Mouse (Mus musculus) heart, embryonic 10.5 days (tissue): ENCODE data around the gene Them7. TPM values are rescaled to one million over a fixed set of nuclear protein-coding genes. Genes with fewer than 3 reads are reported as not detected.

Source experiments
- DNase-seq: peaks from one replicate; pipeline ENCODE4 v3.0.0-alpha.2; 2017; ENCODE audit warnings: low spot score
- H3K27ac ChIP-seq: fragments of 300-500 bp; sonication (generic); 2 replicates; pipeline ENCODE4 v1.5.1; 2016; ENCODE audit warnings: mild to moderate bottlenecking
- H3K27me3 ChIP-seq: fragments of 300-500 bp; sonication (generic); 2 replicates; pipeline ENCODE4 v1.6.1; 2016; ENCODE audit warnings: mild to moderate bottlenecking; ENCODE audit not compliant: poor library complexity, insufficient read depth, severe bottlenecking
- H3K36me3 ChIP-seq: fragments of 300-500 bp; sonication (generic); 2 replicates; pipeline ENCODE4 v1.6.1; 2016; ENCODE audit warnings: mild to moderate bottlenecking, moderate library complexity
- H3K4me1 ChIP-seq: fragments of 300-500 bp; sonication (generic); 2 replicates; pipeline ENCODE4 v1.6.1; 2016; ENCODE audit warnings: mild to moderate bottlenecking
- H3K4me3 ChIP-seq: fragments of 300-500 bp; sonication (generic); 2 replicates; pipeline ENCODE4 v1.5.1; 2016; ENCODE audit warnings: mild to moderate bottlenecking, moderate library complexity
- H3K9me3 ChIP-seq: fragments of 300-500 bp; sonication (generic); 2 replicates; pipeline ENCODE4 v1.6.1; 2016; ENCODE audit warnings: mild to moderate bottlenecking, moderate library complexity
- WGBS: fragments of 180-500 bp; shearing (Covaris S2); methylation state at CpG from one replicate; pipeline ENCODE4 v1.1.7; 2016; 5-methylcytosine and 5-hydroxymethylcytosine counted together
- polyA plus RNA-seq: library from polyadenylated mRNA; unstranded; fragments of >200 nt; fragmentation: Nextera tagmentation; extraction: Ambion mirVana; gene quantifications from 2 replicates; pipeline ENCODE4 v1.2.1, GENCODE M21; 2016

Gene Them7
- polyA plus RNA-seq, 1 experiment from 2014 or later: 2.7 TPM

GRCm38 (mm10) chr2:105416046-105416659 lies 192.0 kb downstream of the Them7 start:
- Histone ChIP-seq H3K27ac (no peak overlapping the region), H3K27me3 (0 out of 2 replicates have a peak, but pooled peaks cover 6% of the 10 kb centered on the region), H3K36me3 (no peaks in the 10 kb centered on the region), H3K9me3 (no peaks in the 10 kb centered on the region), H3K4me3 (no peak overlapping the region), H3K4me1 (peaks cover 29% of the 10 kb centered on the region)
- 68% methylated on average over 7 of the region's 7 CpGs for WGBS
- DNase-seq: no peak

- DNase-seq: no peak
- peaks cover 24% of the 10 kb centered on the region for H3K4me1 ChIP-seq
- no peaks in the 10 kb centered on the region for H3K9me3 ChIP-seq
- 70% methylated on average over 8 of the region's 8 CpGs for WGBS
- no peak overlapping the region for H3K4me3 ChIP-seq
- H3K36me3 ChIP-seq: no peaks in the 10 kb centered on the region
- H3K27me3 ChIP-seq: 0 out of 2 replicates have a peak, but pooled peaks cover 6% of the 10 kb centered on the region
- H3K27ac ChIP-seq: no peak overlapping the region
Observed at GRCm38 (mm10) chr2:105416660-105417348, 192.7 kb downstream of the Them7 start.

- no peak for DNase-seq
- Histone ChIP-seq H3K27me3 (0 out of 2 replicates have a peak, but pooled peaks cover 6% of the 10 kb centered on the region), H3K36me3 (no peaks in the 10 kb centered on the region), H3K4me3 (no peak overlapping the region), H3K4me1 (peaks cover 24% of the 10 kb centered on the region), H3K27ac (no peak overlapping the region), H3K9me3 (no peaks in the 10 kb centered on the region)
- 81% methylated on average over 5 of the region's 5 CpGs for WGBS
Observed at GRCm38 (mm10) chr2:105417663-105418062, 193.5 kb downstream of the Them7 start.

- H3K4me1 ChIP-seq: peaks cover 24% of the 10 kb centered on the region
- no peak overlapping the region for H3K4me3 ChIP-seq
- no peak overlapping the region for H3K27ac ChIP-seq
- H3K9me3 ChIP-seq: no peaks in the 10 kb centered on the region
- H3K36me3 ChIP-seq: no peaks in the 10 kb centered on the region
- 84% methylated on average over 12 of the region's 12 CpGs for WGBS
- 0 out of 2 replicates have a peak, but pooled peaks cover 6% of the 10 kb centered on the region for H3K27me3 ChIP-seq
- DNase-seq: no peak
Observed at GRCm38 (mm10) chr2:105418629-105419227, 194.6 kb downstream of the Them7 start.

GRCm38 (mm10) chr2:105427447-105427846 lies 203.3 kb downstream of the Them7 start:
- H3K4me1 ChIP-seq: peaks cover 17% of the 10 kb centered on the region
- H3K4me3 ChIP-seq: peak overlapping the region; percentile 32
- WGBS: 27% methylated on average over 8 of the region's 8 CpGs
- peak; percentile 86 for DNase-seq
- H3K9me3 ChIP-seq: no peaks in the 10 kb centered on the region
- H3K36me3 ChIP-seq: no peaks in the 10 kb centered on the region
- peak overlapping the region; percentile 59; the same call in 1 of the 2 replicates for H3K27ac ChIP-seq
- 0 out of 2 replicates have a peak, but pooled peaks cover 16% of the 10 kb centered on the region for H3K27me3 ChIP-seq

GRCm38 (mm10) chr2:105428029-105428428 lies 203.9 kb downstream of the Them7 start:
- Histone ChIP-seq H3K27me3 (0 out of 2 replicates have a peak, but pooled peaks cover 16% of the 10 kb centered on the region), H3K4me1 (peaks cover 21% of the 10 kb centered on the region), H3K9me3 (no peaks in the 10 kb centered on the region), H3K4me3 (peak overlapping the region; percentile 32), H3K36me3 (no peaks in the 10 kb centered on the region), H3K27ac (peak overlapping the region; percentile 32; the same call in 1 of the 2 replicates)
- DNase-seq: peak; percentile 87
- 3% methylated on average over 12 of the region's 12 CpGs for WGBS

- 21% methylated on average over 6 of the region's 6 CpGs for WGBS
- Histone ChIP-seq H3K27me3 (0 out of 2 replicates have a peak, but pooled peaks cover 16% of the 10 kb centered on the region), H3K27ac (no peak overlapping the region), H3K9me3 (no peaks in the 10 kb centered on the region), H3K4me3 (no peak overlapping the region), H3K36me3 (no peaks in the 10 kb centered on the region), H3K4me1 (peaks cover 25% of the 10 kb centered on the region)
- no peak for DNase-seq
Observed at GRCm38 (mm10) chr2:105428467-105428866, 204.3 kb downstream of the Them7 start.

Other genes starting within 250 kb of the Them7 start
- gene Eif3m, start 207.2 kb upstream of the Them7 start, polyA plus RNA-seq: 240 and 287 TPM in 2 replicates
- gene Gm11060, start 132.3 kb upstream of the Them7 start, polyA plus RNA-seq: not detected in 2 replicates
- gene Wt1, start 97.8 kb upstream of the Them7 start, polyA plus RNA-seq: 36.5 and 41.9 TPM in 2 replicates
- gene Rcn1, start 175.0 kb downstream of the Them7 start, polyA plus RNA-seq: 154 and 166 TPM in 2 replicates